Mouse (Mus musculus): ENCODE data around the gene Tdgf1. TPM values are rescaled to one million over a fixed set of nuclear protein-coding genes. Genes with fewer than 3 reads are reported as not detected.
A peak's percentile ranks its signal among the peaks of the same experiment; 100 is the strongest.

Gene Tdgf1
- total RNA-seq, 1 experiment: 904 TPM

- TF ChIP-seq ZC3H11A (IDR thresholded peaks at IDR 0.05; ENCODE audit: borderline replicate concordance, low read depth, low read length) (no peak), HCFC1 (IDR thresholded peaks at IDR 0.05; ENCODE audit: borderline replicate concordance, insufficient read depth, low read length) (no peak), MAFK (IDR thresholded peaks at IDR 0.05; ENCODE audit: insufficient read depth, low read depth, low read length) (no peak), ZNF384 (IDR thresholded peaks at IDR 0.05; ENCODE audit: low read depth, low read length) (no peak), CHD2 (IDR thresholded peaks at IDR 0.05; ENCODE audit: low read depth, low read length) (no peak)
- Histone ChIP-seq H3K4me1 (ENCODE audit: control insufficient read depth in 2 of 2, insufficient read depth in 2 of 2, low read length in 2 of 2, poor library complexity in 1 of 2) (peaks cover 7 to 8% of the 10 kb centered on the region in 2 experiments; a peak in 3 of 4 replicates), H3K9ac (ENCODE audit: insufficient read depth, low read depth, low read length, poor library complexity, severe bottlenecking) (peak overlapping the region; percentile 89), H3K9me3 (ENCODE audit: control insufficient read depth, insufficient read depth, low read depth, low read length) (no peaks in the 10 kb centered on the region), H3K36me3 (ENCODE audit: control insufficient read depth, insufficient read depth, low read length, poor library complexity, severe bottlenecking) (peaks cover 25% of the 10 kb centered on the region), H3K27ac (ENCODE audit: insufficient read depth, low read depth, low read length, poor library complexity, severe bottlenecking) (peak overlapping the region; percentile 100), H3K4me3 (ENCODE audit: insufficient read depth in 1 of 2, low read depth in 1 of 2, low read length in 2 of 2, poor library complexity in 1 of 2, severe bottlenecking in 1 of 2) (peak overlapping the region; percentile 69 to 83)
- DNase-seq (ENCODE audit: low read depth, low spot score): no peak
- in situ Hi-C loops (cut with MboI; ENCODE audit: low sequenced_read_pairs in 2 of 2, unreplicated experiment in 2 of 2): no loop called here
Measured at GRCm38 (mm10) chr9:110946548-110947044, 638 bp upstream of the Tdgf1 start.

- Histone ChIP-seq H3K27ac (ENCODE audit: insufficient read depth, low read depth, low read length, poor library complexity, severe bottlenecking) (peak overlapping the region; percentile 100), H3K9me3 (ENCODE audit: control insufficient read depth, insufficient read depth, low read depth, low read length) (no peaks in the 10 kb centered on the region), H3K4me1 (ENCODE audit: control insufficient read depth in 2 of 2, insufficient read depth in 2 of 2, low read length in 2 of 2, poor library complexity in 1 of 2) (peaks cover 3 to 5% of the 10 kb centered on the region in 2 experiments; a peak in 2 of 4 replicates), H3K4me3 (ENCODE audit: insufficient read depth in 1 of 2, low read depth in 1 of 2, low read length in 2 of 2, poor library complexity in 1 of 2, severe bottlenecking in 1 of 2) (peak overlapping the region; percentile 69 to 83), H3K9ac (ENCODE audit: insufficient read depth, low read depth, low read length, poor library complexity, severe bottlenecking) (peak overlapping the region; percentile 77), H3K36me3 (ENCODE audit: control insufficient read depth, insufficient read depth, low read length, poor library complexity, severe bottlenecking) (peaks cover 36% of the 10 kb centered on the region)
- TF ChIP-seq ZNF384 (IDR thresholded peaks at IDR 0.05; ENCODE audit: low read depth, low read length) (no peak), HCFC1 (IDR thresholded peaks at IDR 0.05; ENCODE audit: borderline replicate concordance, insufficient read depth, low read length) (no peak), ZC3H11A (IDR thresholded peaks at IDR 0.05; ENCODE audit: borderline replicate concordance, low read depth, low read length) (no peak), CHD2 (IDR thresholded peaks at IDR 0.05; ENCODE audit: low read depth, low read length) (no peak), MAFK (IDR thresholded peaks at IDR 0.05; ENCODE audit: insufficient read depth, low read depth, low read length) (no peak)
- in situ Hi-C loops (cut with MboI; ENCODE audit: low sequenced_read_pairs in 2 of 2, unreplicated experiment in 2 of 2): no loop called here
- DNase-seq (ENCODE audit: low read depth, low spot score): no peak
Measured at GRCm38 (mm10) chr9:110945343-110945742, 615 bp downstream of the Tdgf1 start.

DNA sequence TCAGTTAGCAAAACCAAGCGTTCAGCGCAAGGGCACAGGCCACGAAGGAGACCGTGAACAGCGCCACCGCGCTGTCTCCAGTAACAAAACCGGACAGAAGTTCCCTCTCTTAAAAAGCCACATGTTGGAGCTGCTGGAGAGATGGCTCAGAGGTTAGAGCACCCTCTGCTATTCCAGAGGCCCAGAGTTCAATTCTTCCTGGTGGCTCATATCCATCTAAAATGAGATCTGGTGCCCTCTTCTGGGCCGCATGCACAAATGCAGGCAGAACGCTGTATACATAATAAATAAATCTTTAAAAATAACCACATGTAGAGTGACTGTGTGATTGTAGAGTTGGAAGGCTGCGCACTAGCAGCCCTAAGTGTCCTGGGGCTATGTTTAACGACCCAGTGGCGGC lies 1.7 kb downstream of the Tdgf1 start:
- H3K9ac ChIP-seq (ENCODE audit: insufficient read depth, low read depth, low read length, poor library complexity, severe bottlenecking): peak overlapping the region; percentile 77
- no peak for DNase-seq (ENCODE audit: low read depth, low spot score)
- peak overlapping the region; percentile 69 to 83 for H3K4me3 ChIP-seq (ENCODE audit: insufficient read depth in 1 of 2, low read depth in 1 of 2, low read length in 2 of 2, poor library complexity in 1 of 2, severe bottlenecking in 1 of 2)
- H3K9me3 ChIP-seq (ENCODE audit: control insufficient read depth, insufficient read depth, low read depth, low read length): no peaks in the 10 kb centered on the region
- H3K4me1 ChIP-seq (ENCODE audit: control insufficient read depth in 2 of 2, insufficient read depth in 2 of 2, low read length in 2 of 2, poor library complexity in 1 of 2): peaks cover 3% of the 10 kb centered on the region in 2 experiments; a peak in 1 of 4 replicates
- in situ Hi-C loops (cut with MboI; ENCODE audit: low sequenced_read_pairs in 2 of 2, unreplicated experiment in 2 of 2): no loop called here
- H3K36me3 ChIP-seq (ENCODE audit: control insufficient read depth, insufficient read depth, low read length, poor library complexity, severe bottlenecking): peaks cover 40% of the 10 kb centered on the region
- TF ChIP-seq MAFK (IDR thresholded peaks at IDR 0.05; ENCODE audit: insufficient read depth, low read depth, low read length) (no peak), CHD2 (IDR thresholded peaks at IDR 0.05; ENCODE audit: low read depth, low read length) (no peak), ZNF384 (IDR thresholded peaks at IDR 0.05; ENCODE audit: low read depth, low read length) (no peak), ZC3H11A (IDR thresholded peaks at IDR 0.05; ENCODE audit: borderline replicate concordance, low read depth, low read length) (no peak), HCFC1 (IDR thresholded peaks at IDR 0.05; ENCODE audit: borderline replicate concordance, insufficient read depth, low read length) (no peak)
- peak overlapping the region; percentile 100 for H3K27ac ChIP-seq (ENCODE audit: insufficient read depth, low read depth, low read length, poor library complexity, severe bottlenecking)

DNA sequence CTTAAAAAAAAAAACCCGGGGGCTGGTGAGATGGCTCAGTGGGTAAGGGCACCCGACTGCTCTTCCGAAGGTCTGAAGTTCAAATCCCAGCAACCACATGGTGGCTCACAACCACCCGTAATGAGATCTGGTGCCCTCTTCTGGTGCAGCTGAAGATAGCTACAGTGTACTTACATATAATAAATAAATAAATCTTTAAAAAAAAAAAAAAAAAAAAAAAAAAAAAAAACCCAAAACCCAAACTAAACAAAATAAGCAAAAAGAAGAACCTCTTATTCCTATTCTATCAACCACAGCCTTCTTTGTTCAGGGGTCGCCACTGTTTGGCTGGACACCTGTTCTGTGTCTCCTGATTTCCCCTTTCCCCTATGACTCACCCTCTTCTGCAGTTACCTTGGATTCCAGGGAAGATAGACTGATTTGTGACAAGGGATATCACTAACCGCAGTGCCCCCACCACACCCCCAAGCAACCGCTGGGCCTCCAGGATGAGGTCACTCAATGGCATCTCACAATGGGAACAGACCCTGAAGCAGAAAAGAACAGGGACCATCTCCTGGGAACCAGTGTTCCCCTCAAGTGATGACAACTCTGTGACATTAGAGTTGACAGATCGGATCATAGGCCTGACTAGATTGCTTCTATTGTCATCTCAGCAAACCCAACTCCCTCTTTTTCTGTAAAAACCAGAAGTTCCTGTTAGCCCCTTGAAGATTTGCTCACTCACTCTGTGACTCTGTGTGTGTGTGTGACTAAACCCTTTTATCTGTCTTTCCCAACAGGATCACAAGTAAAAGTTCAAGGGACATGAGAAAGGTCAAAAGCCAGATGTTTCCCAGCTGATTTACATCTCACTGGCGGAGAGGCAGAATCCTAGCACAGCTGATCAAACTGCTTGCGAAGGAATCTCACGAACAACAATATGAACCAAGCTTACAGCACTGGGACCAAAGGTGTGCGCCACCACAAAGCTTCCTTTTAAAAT lies 8.2 kb downstream of the Tdgf1 start:
- H3K9me3 ChIP-seq (ENCODE audit: control insufficient read depth, insufficient read depth, low read depth, low read length): no peaks in the 10 kb centered on the region
- TF ChIP-seq MAFK (IDR thresholded peaks at IDR 0.05; ENCODE audit: insufficient read depth, low read depth, low read length) (no peak), ZC3H11A (IDR thresholded peaks at IDR 0.05; ENCODE audit: borderline replicate concordance, low read depth, low read length) (no peak), ZNF384 (IDR thresholded peaks at IDR 0.05; ENCODE audit: low read depth, low read length) (no peak), HCFC1 (IDR thresholded peaks at IDR 0.05; ENCODE audit: borderline replicate concordance, insufficient read depth, low read length) (no peak), CHD2 (IDR thresholded peaks at IDR 0.05; ENCODE audit: low read depth, low read length) (no peak)
- DNase-seq (ENCODE audit: low read depth, low spot score): no peak
- H3K36me3 ChIP-seq (ENCODE audit: control insufficient read depth, insufficient read depth, low read length, poor library complexity, severe bottlenecking): peaks cover 27% of the 10 kb centered on the region
- in situ Hi-C loops (cut with MboI; ENCODE audit: low sequenced_read_pairs in 2 of 2, unreplicated experiment in 2 of 2): no loop called here
- H3K27ac ChIP-seq (ENCODE audit: insufficient read depth, low read depth, low read length, poor library complexity, severe bottlenecking): peak overlapping the region; percentile 60; the same call in 1 of the 2 replicates
- H3K9ac ChIP-seq (ENCODE audit: insufficient read depth, low read depth, low read length, poor library complexity, severe bottlenecking): no peak overlapping the region
- H3K4me3 ChIP-seq (ENCODE audit: insufficient read depth in 1 of 2, low read depth in 1 of 2, low read length in 2 of 2, poor library complexity in 1 of 2, severe bottlenecking in 1 of 2): no peak overlapping the region
- peaks cover 0 to 2% of the 10 kb centered on the region in 2 experiments; a peak in 1 of 4 replicates for H3K4me1 ChIP-seq (ENCODE audit: control insufficient read depth in 2 of 2, insufficient read depth in 2 of 2, low read length in 2 of 2, poor library complexity in 1 of 2)
